Mouse (Mus musculus) embryonic stem cell, embryonic (primary cell): ENCODE measurements at regions not wholly inside any gene's neighbourhood (a gene's known extent, or its start where the extent isn't known, plus 50 kb on each side); places are given as distances from the start of the nearest gene placed in this dataset.

ENCODE experiments used
- CTCF ChIA-PET, 4 experiments: fragments of 300-600 bp in 2 of 4; fragments of 350-600 bp in 2 of 4; sonication (Branson Sonifier 250); formaldehyde crosslinking; loops; one replicate each; lab custom pipeline; 2022; ENCODE audit warnings: inconsistent platforms in 2 of 4; lab: Charles Lee
- POLR2A ChIA-PET, 4 experiments: fragments of 300-600 bp in 2 of 4; fragments of 350-600 bp in 2 of 4; sonication (Branson Sonifier 250); formaldehyde crosslinking; loops; one replicate each; lab custom pipeline; 2022; ENCODE audit warnings: antibody characterized with exemption in 4 of 4, inconsistent platforms in 1 of 4; lab: Charles Lee

GRCm38 (mm10) chr4:105908281-105908680 is 118.6 kb downstream of the Gm12728 start:
- CTCF ChIA-PET = interaction anchor here in 2 of 4 experiments (0.8 to 1.4 kb wide), 3 partner anchors 33 to 253 kb away, joined by 3 read pairs; no protein-coding TSS in a partner anchor
- POLR2A ChIA-PET = interaction anchor here in 3 of 4 experiments (0.6 to 1.2 kb wide), 9 partner anchors 14 to 1919 kb away, joined by 3 to 9 read pairs (median 4); no protein-coding TSS in a partner anchor

- ChIA-PET CTCF (interaction anchor here in 2 of 4 experiments (1.1 to 1.4 kb wide), 2 partner anchors 36 to 252 kb away, joined by 3 read pairs; no protein-coding TSS in a partner anchor), POLR2A (interaction anchor here in 1 of 4 experiments (0.6 kb wide), 1 partner anchor 403 kb away, joined by 4 read pairs; no protein-coding TSS in a partner anchor)
Observed at GRCm38 (mm10) chr4:105909272-105909671, 119.6 kb downstream of the Gm12728 start.

GRCm38 (mm10) chr4:105910666-105911065 is 121.0 kb downstream of the Gm12728 start:
- POLR2A ChIA-PET = no interaction called here

GRCm38 (mm10) chr4:105911678-105912077 is 122.0 kb downstream of the Gm12728 start:
- ChIA-PET POLR2A (interaction anchor here in 2 of 4 experiments (0.5 to 1.1 kb wide), 2 partner anchors 8 to 754 kb away, joined by 3 to 9 read pairs; partner anchors contain the start of gene Plpp3 (in 1 of the 2)), CTCF (interaction anchor here in 1 of 4 experiments (0.7 kb wide), 1 partner anchor 598 kb away, joined by 4 read pairs; no protein-coding TSS in a partner anchor)

More at GRCm38 (mm10) chr4:105910666-105911065, 121.0 kb downstream of the Gm12728 start:
- CTCF ChIA-PET = interaction anchor here in 1 of 4 experiments (1.3 kb wide), 1 partner anchor 31 kb away, joined by 3 read pairs; no protein-coding TSS in a partner anchor

GRCm38 (mm10) chr4:105912296-105912695 is 122.6 kb downstream of the Gm12728 start:
- ChIA-PET CTCF (no interaction called here), POLR2A (interaction anchor here in 2 of 4 experiments (0.5 to 1.1 kb wide), 2 partner anchors 9 to 755 kb away, joined by 3 to 9 read pairs; partner anchors contain the start of gene Plpp3 (in 1 of the 2))

GRCm38 (mm10) chr4:105914996-105915395 is 125.3 kb downstream of the Gm12728 start:
- ChIA-PET POLR2A (interaction anchor here in 1 of 4 experiments (0.5 kb wide), 1 partner anchor 10 kb away, joined by 3 read pairs; no protein-coding TSS in a partner anchor), CTCF (interaction anchor here in 3 of 4 experiments (0.7 to 1.5 kb wide), 7 partner anchors 13 to 763 kb away, joined by 3 to 4 read pairs (median 3); no protein-coding TSS in a partner anchor)

- ChIA-PET CTCF (no interaction called here), POLR2A (interaction anchor here in 1 of 4 experiments (0.6 kb wide), 1 partner anchor 223 kb away, joined by 4 read pairs; no protein-coding TSS in a partner anchor)
Observed at GRCm38 (mm10) chr4:105916229-105916628, 126.6 kb downstream of the Gm12728 start.

- ChIA-PET CTCF (interaction anchor here in 2 of 4 experiments (0.5 kb wide), 2 partner anchors 67 to 1237 kb away, joined by 3 to 8 read pairs; no protein-coding TSS in a partner anchor), POLR2A (interaction anchor here in 1 of 4 experiments (0.6 kb wide), 1 partner anchor 22 kb away, joined by 3 read pairs; no protein-coding TSS in a partner anchor)
Observed at GRCm38 (mm10) chr4:105924781-105925382, 135.2 kb downstream of the Gm12728 start.

GRCm38 (mm10) chr4:105925506-105925905 is 135.8 kb downstream of the Gm12728 start:
- POLR2A ChIA-PET = no interaction called here
- CTCF ChIA-PET = interaction anchor here in 2 of 4 experiments (0.5 kb wide), 2 partner anchors 66 to 1237 kb away, joined by 3 to 8 read pairs; no protein-coding TSS in a partner anchor

GRCm38 (mm10) chr4:105929658-105930057 is 140.0 kb downstream of the Gm12728 start:
- ChIA-PET POLR2A (interaction anchor here in 1 of 4 experiments (0.6 kb wide), 1 partner anchor 1015 kb away, joined by 3 read pairs; no protein-coding TSS in a partner anchor), CTCF (interaction anchor here in 2 of 4 experiments (0.6 to 1.2 kb wide), 4 partner anchors 12 to 296 kb away, joined by 3 to 4 read pairs (median 4); no protein-coding TSS in a partner anchor)

GRCm38 (mm10) chr4:105934971-105935370 is 145.3 kb downstream of the Gm12728 start:
- POLR2A ChIA-PET = no interaction called here
- CTCF ChIA-PET = no interaction called here

- ChIA-PET CTCF (interaction anchor here in 2 of 4 experiments (0.7 to 0.9 kb wide), 2 partner anchors 22 to 225 kb away, joined by 3 to 4 read pairs; no protein-coding TSS in a partner anchor), POLR2A (interaction anchor here in 1 of 4 experiments (1.2 kb wide), 1 partner anchor 9 kb away, joined by 4 read pairs; no protein-coding TSS in a partner anchor)
Observed at GRCm38 (mm10) chr4:105936755-105937514, 147.3 kb downstream of the Gm12728 start.

- ChIA-PET CTCF (interaction anchor here in 2 of 4 experiments (0.7 to 0.9 kb wide), 2 partner anchors 23 to 224 kb away, joined by 3 to 4 read pairs; no protein-coding TSS in a partner anchor), POLR2A (interaction anchor here in 1 of 4 experiments (0.6 to 1.2 kb wide), 2 partner anchors 9 to 753 kb away, joined by 4 to 5 read pairs; no protein-coding TSS in a partner anchor)
Observed at GRCm38 (mm10) chr4:105937587-105937986, 147.9 kb downstream of the Gm12728 start.

- ChIA-PET POLR2A (no interaction called here), CTCF (no interaction called here)
Observed at GRCm38 (mm10) chr4:105938886-105939285, 149.2 kb downstream of the Gm12728 start.

- POLR2A ChIA-PET = no interaction called here
- CTCF ChIA-PET = no interaction called here
Observed at GRCm38 (mm10) chr4:105939636-105940199, 150.0 kb downstream of the Gm12728 start.

GRCm38 (mm10) chr4:105940891-105941290 is 151.2 kb downstream of the Gm12728 start:
- ChIA-PET POLR2A (interaction anchor here in 1 of 4 experiments (1.1 kb wide), 1 partner anchor 665 kb away, joined by 3 read pairs; no protein-coding TSS in a partner anchor), CTCF (interaction anchor here in 3 of 4 experiments (0.6 to 1.8 kb wide), 6 partner anchors 11 to 285 kb away, joined by 3 to 4 read pairs (median 4); no protein-coding TSS in a partner anchor)

GRCm38 (mm10) chr4:105941785-105942184 is 152.1 kb downstream of the Gm12728 start:
- POLR2A ChIA-PET = interaction anchor here in 2 of 4 experiments (0.5 to 1.1 kb wide), 2 partner anchors 33 to 666 kb away, joined by 3 read pairs; no protein-coding TSS in a partner anchor
- CTCF ChIA-PET = interaction anchor here (0.6 to 1.8 kb wide), 14 partner anchors 12 to 789 kb away, joined by 3 to 5 read pairs (median 3); no protein-coding TSS in a partner anchor
